Mouse (Mus musculus): Measurements from ENCODE around the gene Mobp.

Mobp gene

DNA sequence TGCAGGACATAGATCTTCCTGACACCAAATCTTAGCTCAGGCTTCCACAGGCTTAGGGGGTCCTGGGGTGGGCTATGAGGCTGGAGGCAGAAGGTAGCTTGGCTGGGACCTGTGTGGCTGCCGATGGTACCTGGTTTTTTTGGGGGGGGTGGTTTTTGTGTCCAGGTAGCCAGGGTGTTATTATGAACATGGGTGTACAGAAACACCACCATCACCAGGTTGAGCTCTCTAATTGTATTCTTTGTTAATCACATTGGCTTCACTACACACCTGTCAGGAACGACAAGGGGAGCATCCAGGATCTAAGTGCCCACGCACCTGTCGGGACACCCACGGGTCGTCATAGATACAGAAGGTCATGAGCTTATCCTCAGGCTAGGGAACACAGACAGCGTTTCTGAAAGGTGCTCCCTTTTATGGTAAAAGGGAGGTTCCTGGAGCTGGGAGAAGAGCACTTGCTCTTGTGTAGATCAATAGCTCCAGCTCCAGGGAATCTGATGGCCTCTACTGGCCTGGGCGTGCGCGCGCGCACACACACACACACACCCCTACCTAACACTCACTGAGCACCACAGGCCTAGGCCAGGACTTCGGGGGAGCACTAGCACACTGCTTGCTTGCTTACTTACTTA lies 14.9 kb upstream of the Mobp start:
- no peak for DNase-seq (ENCODE audit: low spot score in 2 of 2)

DNA sequence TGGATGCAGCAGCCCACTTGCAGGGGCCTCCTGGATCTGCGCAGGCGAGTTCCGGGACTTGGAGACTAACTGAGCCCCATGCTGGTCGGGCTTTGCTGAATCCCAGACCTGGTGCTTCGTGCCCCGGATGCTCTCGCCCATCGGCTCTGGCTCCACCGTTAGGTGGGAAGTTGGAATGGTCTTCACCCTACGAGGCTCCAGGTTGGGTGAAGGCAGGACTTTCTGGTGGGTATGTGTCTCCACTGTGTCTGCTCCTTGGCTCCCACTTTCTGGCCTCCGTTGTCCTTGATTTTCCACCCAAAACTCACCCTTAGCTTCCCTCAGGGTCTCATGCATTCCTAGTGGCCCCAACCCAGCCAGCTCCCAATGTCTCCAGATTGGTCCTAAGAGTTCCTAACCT lies 14.1 kb upstream of the Mobp start:
- DNase-seq (ENCODE audit: low spot score in 2 of 2), result no peak

DNA sequence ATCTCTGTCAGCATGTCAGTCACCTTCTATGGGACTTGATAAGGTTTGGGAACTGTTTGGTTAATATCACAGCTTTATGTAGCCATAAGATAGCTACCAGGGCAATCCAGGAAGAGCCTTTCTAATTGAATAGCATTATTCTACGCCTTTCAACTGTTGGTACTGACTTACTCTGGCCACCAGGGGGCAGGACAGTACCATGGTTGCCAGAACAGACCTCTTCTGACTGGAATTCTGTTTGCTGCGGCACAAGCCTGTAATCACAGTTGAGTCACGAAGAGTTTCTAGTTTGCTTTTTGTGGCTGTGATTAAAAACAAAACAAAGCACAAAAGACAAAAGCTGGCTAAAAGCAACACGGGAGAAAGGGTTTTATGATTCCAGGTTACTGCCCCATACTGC lies 8.9 kb upstream of the Mobp start:
- DNase-seq (ENCODE audit: low spot score in 2 of 2), result peak; percentile 43 to 52

DNA sequence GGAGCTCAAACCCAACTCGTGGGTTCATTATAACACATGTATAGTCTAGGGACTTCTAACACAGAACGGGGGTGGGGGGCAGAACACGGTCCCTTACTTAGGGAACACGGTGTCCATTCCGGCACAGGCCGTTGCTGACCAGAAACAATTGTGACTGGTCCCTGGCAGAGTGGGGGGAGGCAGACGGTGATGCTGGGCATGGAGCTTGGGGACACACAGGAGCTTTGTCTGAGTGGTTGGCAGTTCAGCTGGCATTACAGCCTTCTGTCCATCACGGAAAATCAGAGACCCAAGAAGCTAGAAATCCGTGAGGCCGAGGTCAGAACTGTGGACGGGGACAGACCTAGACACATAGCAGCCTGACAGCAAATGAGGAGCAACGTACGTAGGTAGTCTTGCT lies 5.0 kb upstream of the Mobp start:
- DNase-seq (ENCODE audit: low spot score in 2 of 2), result no peak

DNA sequence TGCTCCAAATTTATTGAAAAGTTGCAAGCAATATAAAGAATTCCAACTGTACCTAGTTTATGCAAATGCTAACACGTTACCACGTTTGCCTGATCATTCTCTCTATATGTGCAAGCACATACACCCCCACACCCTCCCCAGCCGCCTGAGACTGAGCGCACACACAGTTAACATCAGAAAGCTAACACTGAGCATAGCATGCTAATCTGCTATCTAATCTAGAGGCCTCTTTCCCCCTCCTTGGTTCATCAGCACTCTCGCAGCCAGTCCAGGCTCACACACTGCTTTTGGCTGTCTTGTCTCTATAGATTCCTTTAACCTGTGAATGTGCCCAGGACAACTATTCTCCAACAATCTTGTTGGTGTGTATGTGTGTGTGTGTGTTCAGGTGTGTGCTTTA lies 1.6 kb downstream of the Mobp start:
- no peak for DNase-seq (ENCODE audit: low spot score in 2 of 2)

DNA sequence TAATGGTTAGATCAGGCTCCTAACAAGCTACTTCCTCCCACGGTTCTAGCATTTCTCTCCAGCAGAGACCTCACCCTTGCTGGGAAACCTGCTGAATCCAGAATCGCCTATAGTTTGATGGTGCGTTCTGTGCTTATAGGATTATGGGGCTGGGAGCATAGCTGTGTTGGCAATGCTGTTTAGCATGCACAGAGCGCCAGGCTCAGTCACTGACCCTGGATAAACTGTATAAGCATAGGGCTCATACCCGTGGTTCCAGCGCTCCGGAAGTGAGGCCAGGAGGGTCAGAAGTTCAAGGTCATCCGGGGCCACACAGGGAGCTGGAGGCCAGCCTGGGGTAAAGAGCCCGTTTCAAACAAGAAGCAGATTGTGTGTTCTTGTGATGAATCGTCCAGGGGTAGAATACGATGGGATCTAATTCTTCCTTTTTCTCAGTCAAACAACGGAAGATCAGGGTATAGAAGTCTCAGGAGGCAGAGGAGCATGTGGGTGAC lies 2.4 kb downstream of the Mobp start:
- DNase-seq (ENCODE audit: low spot score in 2 of 2), result no peak

DNA sequence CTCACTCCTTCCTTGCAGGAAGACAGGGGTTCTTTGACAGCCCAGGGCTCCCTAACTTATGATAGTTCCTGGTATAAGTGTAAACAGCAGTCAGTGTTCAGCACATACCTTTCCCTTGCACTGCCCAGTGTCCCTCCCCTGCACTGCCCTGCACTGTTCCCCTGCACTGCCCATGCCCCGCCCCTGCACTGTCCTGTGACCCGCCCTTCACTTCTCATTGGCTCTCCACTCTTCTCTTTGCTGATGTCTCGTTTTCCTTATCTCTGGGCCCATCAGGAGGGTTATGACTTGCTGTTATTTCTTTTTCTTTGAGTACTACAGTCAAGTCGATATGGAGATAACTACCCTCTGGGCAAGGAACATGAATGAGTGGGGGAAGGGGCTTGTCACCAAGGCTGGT lies 8.5 kb downstream of the Mobp start:
- DNase-seq (ENCODE audit: low spot score in 2 of 2), result no peak

DNA sequence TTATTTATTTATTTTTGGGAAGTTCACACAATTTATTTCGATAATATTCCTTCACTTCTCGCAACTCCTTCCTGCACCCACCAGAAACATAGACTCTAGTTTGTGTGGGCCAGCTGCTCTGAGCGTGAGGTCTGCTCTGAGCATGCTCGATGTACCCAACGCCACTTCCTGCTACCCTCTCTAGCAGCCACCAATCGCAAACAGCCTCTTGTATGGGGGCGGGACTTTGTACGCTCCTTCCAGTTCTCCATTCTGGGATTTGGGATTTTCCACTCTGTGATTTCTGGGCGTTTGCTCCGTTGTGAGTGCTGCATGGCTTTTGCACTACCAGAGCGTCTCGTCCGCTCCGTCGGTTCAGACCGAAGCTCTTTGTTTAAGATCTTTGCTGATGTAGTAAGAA lies 14.4 kb downstream of the Mobp start:
- no peak for DNase-seq (ENCODE audit: low spot score in 2 of 2)

DNA sequence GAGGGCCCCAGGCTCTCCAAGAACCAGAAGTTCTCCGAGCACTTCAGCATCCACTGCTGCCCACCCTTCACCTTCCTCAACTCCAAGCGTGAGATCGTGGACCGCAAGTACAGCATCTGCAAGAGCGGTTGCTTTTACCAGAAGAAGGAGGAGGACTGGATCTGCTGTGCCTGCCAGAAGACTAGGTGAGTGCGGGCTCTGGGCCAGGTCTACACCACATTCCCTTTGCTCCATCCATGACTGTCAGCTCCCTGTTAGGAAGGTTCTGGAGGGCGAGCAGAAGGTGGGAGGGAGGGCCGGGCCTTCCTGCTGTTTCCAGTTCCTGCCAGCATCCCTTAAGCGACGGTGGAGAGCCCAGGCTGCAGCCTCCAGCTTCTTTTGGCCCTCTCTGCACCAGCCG lies 18.3 kb downstream of the Mobp start:
- no peak for DNase-seq (ENCODE audit: low spot score in 2 of 2)

DNA sequence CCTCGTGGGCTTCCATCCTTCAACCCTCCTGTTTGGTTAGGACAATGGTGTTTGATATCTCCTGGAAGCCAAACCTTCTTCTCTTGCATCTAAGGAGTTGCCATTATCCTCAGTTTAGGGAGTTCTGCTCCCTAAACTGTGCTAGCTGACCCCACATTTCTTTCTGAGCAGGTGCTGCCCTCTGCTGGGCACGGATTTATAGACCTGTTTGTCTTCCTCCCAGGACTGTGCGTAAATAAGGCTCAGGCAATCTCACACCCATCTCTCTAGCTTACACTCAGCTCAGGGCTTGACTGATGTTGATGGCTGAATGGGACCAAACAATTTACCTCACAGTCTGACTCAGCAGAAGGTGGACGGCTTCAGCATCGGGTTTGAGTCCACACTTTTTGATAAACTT lies 21.8 kb downstream of the Mobp start:
- peak; percentile 17 to 25 for DNase-seq (ENCODE audit: low spot score in 2 of 2)

DNA sequence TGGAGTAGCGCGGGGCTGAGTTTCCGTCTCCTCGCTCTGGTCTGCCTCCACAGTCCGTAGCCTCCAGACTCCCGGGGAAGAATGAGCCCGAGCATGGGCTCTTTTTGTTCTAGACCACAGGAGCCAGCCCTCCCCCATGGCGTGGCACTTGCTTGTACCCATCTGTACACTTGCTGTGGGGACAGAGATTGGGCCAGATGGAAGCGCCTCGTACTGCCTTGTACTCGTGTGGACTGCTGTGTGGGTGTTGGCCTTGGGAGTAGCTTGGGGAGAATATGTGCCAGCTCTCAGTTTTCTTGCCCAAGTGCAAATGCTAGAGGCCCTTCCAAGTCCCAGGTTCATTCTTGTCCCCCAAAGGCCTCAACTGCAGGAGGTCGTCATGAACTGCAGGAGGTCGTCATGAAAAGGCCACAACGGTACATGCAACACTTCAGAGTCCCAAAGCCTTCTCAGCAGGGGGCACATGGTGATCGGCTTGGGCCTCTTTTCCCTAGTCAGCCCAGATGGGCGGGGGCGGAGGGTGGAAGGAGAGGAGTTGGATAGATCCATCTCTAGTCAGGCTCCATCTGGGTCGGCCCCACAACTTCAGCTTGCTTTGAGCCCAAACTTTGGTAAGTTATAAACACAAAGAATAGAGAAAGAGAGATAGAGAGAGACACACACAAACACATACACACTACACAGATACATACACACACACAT lies 25.1 kb downstream of the Mobp start:
- DNase-seq (ENCODE audit: low spot score in 2 of 2), result no peak

DNA sequence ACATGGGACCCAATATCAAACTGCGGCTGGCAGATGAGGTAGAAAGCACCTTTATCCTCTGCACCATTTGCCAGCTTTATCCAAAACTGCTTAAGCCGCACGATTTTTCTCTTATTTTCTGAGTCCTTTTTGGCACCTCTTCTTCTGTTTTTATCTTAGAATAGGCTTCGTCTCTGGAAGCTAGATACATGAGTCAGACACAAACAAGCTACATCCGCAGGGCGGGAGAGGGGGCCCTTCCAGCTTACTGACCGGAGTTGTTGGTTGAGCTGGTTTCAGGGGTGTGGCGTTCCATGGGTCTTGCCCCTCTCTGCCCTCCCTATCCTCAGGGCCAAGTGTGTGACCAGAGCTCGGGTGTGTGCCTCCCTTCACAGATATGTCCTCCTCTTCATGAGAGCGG lies 29.3 kb downstream of the Mobp start:
- DNase-seq (ENCODE audit: low spot score in 2 of 2), result no peak

DNA sequence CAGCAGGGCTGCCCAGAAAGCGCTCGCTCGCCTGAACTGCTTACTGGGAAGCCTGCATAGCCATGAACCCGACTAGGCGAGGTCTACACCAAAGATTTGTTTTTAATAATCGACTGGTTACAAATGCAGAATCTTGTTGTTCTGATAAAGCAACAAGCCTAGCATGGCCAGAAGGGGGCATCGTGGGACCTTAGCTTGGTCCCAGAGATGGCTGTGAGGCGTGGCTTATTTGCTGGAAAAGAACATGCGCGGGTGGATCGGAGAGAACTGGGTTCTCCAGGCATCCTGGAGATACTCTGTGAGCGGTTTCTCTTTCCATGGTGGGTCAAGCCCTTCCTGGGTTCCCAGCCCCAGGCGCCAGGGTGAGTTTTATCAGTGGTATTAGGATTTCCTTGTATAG lies 35.0 kb downstream of the Mobp start:
- no peak for DNase-seq (ENCODE audit: low spot score in 2 of 2)

DNA sequence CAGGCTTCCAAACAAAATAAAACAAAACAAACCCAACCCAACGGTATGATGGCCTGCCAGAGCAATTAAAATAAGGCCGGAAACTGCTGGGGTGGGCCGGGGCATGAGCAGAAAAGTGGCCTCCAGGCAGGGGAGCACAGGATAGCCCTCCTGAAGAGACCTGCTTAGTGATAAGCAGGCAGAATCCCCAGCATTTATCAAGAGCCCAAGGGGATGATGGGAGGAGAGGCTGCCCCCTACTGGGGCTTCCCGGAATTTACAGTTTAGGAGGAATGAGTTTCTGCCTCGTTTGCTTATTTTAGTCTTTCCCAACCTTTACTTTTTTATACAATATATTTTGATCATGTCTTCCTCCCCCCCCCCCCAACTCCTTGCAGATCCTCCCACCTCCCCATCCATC lies 37.3 kb downstream of the Mobp start:
- no peak for DNase-seq (ENCODE audit: low spot score in 2 of 2)

DNA sequence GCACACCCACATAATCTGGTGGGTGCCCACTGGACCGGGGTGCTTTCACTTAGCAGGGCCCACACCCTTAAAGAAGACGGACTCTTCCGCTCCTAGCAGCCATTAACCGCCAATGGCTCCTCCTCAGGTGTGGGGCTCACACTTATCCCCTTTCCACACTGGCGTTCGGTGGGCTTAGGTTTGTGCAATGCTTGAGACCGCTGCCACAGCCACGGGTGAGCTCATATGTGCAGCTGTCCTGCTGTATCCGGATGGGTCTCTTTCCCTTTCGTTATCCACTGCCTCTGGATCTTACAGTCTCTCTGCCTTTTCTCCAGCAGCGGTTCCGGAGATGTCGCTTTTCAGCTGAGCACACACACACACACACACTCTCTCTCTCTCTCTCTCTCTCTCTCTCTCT lies 41.4 kb downstream of the Mobp start:
- no peak for DNase-seq (ENCODE audit: low spot score in 2 of 2)

DNA sequence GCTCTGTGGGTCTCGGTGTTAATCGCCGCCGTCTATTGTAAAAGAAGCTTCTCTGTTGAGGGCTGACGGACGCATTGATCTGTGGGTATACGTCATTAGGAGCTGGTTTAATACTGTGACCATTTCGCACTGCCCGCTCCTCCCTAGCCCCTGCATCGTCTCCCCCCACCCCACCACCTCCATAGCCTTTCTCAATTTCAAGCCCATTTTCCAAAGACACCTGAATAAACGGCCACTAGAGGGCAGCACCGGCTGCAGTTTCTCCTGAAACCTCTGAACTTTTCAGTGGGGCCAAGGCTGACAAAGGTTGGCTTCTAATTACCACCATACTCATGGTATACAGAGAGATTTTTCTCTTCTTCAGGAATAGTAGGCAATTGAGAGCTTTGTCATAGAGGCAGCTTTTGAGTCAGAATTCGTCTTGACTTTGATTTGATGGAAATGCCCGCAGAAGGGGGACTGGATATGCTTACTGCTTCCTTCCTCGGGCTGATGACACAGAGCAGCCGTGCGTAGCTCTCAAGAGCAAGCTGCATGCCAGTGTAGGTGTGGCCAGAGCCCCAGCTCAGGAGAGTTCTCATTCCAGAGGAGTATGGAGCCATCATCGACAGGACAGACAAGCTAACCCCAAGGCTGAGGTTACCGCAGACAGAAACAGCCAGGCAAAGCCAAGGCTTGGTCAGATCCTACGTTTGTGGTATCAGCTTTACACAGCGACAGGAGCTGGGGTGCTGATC lies 42.0 kb downstream of the Mobp start:
- peak; percentile 14 to 42 for DNase-seq (ENCODE audit: low spot score in 2 of 2)

DNA sequence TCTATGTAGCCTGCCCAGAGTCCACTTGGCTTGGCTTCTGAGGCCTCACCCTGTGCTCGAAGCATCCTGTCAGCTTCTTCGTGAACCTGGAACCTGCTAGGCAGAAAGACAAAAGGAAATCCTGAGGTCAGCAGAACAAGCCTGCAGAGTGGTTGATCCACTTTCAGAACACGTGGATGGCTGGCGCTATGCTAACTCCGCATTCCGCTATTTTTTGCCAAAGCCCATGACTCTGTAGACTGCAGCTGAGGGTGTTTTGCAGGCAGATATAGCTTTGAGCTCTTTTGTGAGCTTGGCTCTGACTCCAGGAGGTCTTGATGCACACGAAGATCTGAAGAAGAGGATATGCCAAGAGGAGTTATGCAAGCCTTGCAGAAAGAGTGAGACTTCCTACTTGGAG lies 43.2 kb downstream of the Mobp start:
- no peak for DNase-seq (ENCODE audit: low spot score in 2 of 2)

DNA sequence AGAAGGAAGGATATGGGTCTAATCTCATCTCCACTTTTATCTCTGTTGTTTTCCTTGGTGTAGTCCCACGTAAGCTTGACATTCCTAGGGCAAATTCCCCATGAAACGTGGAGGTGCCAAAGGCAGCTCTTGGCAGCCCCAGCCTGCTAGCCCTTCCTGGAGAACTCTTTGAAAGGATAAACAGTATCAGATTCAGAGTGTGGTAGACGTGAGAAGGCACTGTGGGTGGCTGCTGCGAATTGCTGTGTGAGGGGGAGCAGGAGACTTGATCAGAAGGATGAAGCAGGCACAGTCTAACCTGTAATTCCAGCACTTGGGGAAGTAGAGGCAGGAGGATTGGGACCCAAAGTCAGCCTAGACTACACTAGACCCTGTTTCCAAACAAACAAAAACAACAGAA lies 51.4 kb downstream of the Mobp start:
- DNase-seq (ENCODE audit: low spot score in 2 of 2), result no peak

DNA sequence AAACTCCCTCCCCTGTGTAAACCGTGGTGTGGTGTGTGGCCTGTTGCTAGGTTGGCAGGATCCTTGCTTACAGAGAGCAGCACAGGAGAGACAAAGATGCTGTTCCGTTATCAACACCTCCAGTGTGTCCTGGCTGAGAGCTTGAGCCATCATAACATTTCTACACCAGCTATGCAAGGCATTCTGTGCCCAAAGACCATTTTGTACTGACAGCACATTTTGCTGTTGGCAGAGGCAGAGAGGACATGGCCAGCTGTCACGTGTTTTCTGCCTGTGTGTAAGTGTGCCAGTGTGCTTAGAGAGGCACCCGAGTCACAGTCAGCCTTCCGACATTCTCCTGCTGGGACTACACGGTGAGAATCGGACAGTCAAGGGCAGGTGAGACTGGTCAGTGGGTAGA lies 52.2 kb downstream of the Mobp start:
- DNase-seq (ENCODE audit: low spot score in 2 of 2), result no peak

DNA sequence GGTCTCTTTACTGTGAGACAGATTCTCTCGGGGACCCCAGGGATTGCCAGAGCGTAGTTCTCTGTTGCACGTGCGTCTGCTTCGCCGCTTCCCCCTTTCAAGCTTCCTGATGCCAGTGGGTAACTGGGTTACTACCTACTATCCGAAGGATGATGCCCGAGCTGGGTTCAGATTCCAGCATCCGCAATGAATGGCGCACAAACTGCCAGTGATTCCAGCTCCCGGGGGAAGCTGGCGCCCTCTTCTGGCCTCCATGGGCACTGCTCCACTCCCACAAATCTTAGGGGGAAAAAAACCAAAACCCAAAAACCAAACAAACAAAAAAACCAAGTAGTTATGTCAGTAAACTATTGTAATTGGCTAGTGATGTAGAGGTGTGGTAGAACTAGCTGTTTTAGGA lies 53.2 kb downstream of the Mobp start:
- no peak for DNase-seq (ENCODE audit: low spot score in 2 of 2)

DNA sequence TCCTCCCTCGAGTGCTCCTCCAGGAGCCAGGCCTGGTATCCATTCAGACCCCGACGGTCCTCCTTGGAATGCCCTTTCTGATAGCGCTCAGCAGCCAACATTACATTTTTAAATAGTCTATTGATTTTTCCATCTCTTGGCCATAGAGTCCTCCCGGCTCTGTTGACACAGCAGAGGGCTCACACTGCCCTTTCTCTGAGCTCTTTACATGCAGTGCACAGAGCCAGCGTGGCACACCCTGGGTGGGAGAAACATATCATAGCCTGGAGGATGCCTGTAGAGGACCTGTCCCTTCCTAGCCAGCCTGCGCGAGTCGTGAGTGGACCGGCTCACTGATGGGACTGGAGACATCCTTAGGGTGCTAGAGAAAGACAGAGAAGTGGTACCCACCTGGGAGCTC lies 54.4 kb downstream of the Mobp start:
- DNase-seq (ENCODE audit: low spot score in 2 of 2), result no peak

DNA sequence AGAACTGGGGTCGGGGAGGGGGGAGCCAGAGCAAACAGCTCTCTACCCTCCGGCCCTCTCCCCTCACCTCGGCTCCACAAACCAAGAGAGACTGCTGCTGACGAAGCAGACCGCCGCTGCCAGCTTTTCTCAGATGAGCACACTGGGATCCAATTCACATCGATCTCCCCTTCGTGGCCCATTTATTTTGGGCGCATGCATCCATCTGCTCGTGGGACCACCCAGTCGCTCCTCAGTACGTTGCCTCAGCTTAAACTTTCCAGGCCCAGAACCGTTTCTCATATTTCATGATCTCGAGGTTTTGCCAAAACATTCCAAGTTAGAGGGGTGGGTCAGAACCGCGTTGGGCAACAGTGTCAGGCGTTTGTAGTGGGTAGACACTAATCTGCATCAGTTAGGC lies 57.4 kb downstream of the Mobp start:
- DNase-seq (ENCODE audit: low spot score in 2 of 2), result no peak

DNA sequence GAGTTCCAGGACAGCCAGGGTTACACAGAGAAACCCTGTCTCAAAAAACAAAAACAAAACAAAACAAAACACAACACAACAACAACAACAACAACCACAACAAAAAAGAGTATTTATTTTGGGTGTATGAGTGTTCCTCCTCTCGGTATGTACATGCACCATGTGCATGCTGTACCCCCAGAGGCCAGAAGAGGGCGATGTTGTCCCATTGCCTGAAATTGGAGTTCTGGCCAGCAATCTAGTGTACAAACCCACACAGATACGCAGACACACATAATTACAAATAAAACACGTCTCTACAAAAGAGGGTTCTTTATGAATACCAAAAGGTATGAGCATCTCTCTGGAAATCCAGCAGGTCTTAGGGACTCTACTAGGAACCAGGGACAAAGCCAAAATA lies 60.6 kb downstream of the Mobp start:
- no peak for DNase-seq (ENCODE audit: low spot score in 2 of 2)
